Mouse (Mus musculus) heart, embryonic 15.5 days (tissue): ENCODE results near the gene Osbpl3. TPM values are rescaled to one million over a fixed set of nuclear protein-coding genes. Genes with fewer than 3 reads are reported as not detected.
"Not testable (repeated sequence)": the region's sequence is repeated elsewhere in the genome, so short reads cannot be mapped to it uniquely, and the experiment has no call there.

Source experiments
- ATAC-seq: fragments of 200-750 bp; cut with Nextera tagmentation; replicated peaks from 2 replicates; pipeline ENCODE4 v1.8.0; 2017; ENCODE audit warnings: low read depth, moderate TSS enrichment; ENCODE audit not compliant: insufficient number of reproducible peaks, insufficient read depth, low FRiP score
- H3K27ac ChIP-seq: fragments of 300-500 bp; sonication (generic); 2 replicates; pipeline ENCODE4 v1.5.1; 2015; ENCODE audit warnings: mild to moderate bottlenecking, inconsistent platforms
- H3K27me3 ChIP-seq: fragments of 300-500 bp; sonication (generic); 2 replicates; pipeline ENCODE4 v1.6.1; 2015; ENCODE audit warnings: inconsistent platforms
- H3K36me3 ChIP-seq: fragments of 300-500 bp; sonication (generic); 2 replicates; pipeline ENCODE4 v1.6.1; 2015; ENCODE audit warnings: mild to moderate bottlenecking, inconsistent platforms
- H3K4me1 ChIP-seq: fragments of 300-500 bp; sonication (generic); replicated peaks from 2 replicates; pipeline ENCODE4 v1.6.1; 2015; ENCODE audit warnings: inconsistent platforms
- H3K4me2 ChIP-seq: fragments of 300-500 bp; sonication (generic); 2 replicates; pipeline ENCODE4 v1.6.1; 2015; ENCODE audit warnings: inconsistent platforms, mild to moderate bottlenecking, moderate library complexity
- H3K4me3 ChIP-seq: fragments of 300-500 bp; sonication (generic); 2 replicates; pipeline ENCODE4 v1.5.1; 2015; ENCODE audit warnings: mild to moderate bottlenecking, inconsistent platforms
- H3K9ac ChIP-seq: fragments of 300-500 bp; sonication (generic); 2 replicates; pipeline ENCODE4 v1.6.1; 2015; ENCODE audit warnings: mild to moderate bottlenecking, inconsistent platforms
- H3K9me3 ChIP-seq: fragments of 300-500 bp; sonication (generic); replicated peaks from 2 replicates; pipeline ENCODE4 v1.6.1; 2016; ENCODE audit warnings: inconsistent platforms
- WGBS: fragments of 180-500 bp; shearing (Covaris S2); methylation state at CpG from one replicate; pipeline ENCODE4 v1.1.7; 2015; ENCODE audit warnings: mixed read lengths; 5-methylcytosine and 5-hydroxymethylcytosine counted together
- polyA plus RNA-seq: library from polyadenylated mRNA; unstranded; fragments of >200 nt; fragmentation: Nextera tagmentation; extraction: Ambion mirVana; gene quantifications from 2 replicates; pipeline ENCODE4 v1.2.1, GENCODE M21; 2015

Osbpl3 gene
- polyA plus RNA-seq, 1 experiment from 2014 or later: 15.8 TPM

DNA sequence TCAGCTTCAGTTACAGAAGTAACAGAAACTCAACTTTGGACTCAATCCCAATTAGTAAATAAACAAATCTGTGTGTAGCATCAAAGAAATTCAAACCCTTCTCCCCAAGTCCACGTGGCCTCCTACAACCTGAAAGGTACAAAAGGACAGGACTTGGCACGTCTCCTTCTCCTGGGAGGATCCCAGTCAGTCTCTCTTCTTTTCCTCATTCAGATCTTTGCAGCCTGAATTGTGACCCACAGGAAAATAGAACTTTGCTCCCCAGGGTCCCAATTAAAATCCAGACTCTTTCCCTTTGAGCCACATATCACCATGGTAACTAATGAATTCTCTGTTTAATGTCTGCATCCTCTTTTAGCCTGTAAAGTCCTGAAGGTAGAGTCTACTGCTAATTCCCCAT is 10.4 kb downstream of the Osbpl3 start:
- WGBS: 79% methylated on average over 2 of the region's 2 CpGs
- no peaks in the 10 kb centered on the region for H3K9me3 ChIP-seq
- H3K4me2 ChIP-seq: no peak overlapping the region
- no peak for ATAC-seq
- H3K4me1 ChIP-seq: peaks cover 21% of the 10 kb centered on the region; the same call in 1 of the 2 replicates
- no peaks in the 10 kb centered on the region for H3K27me3 ChIP-seq
- no peak overlapping the region for H3K9ac ChIP-seq
- no peaks in the 10 kb centered on the region for H3K36me3 ChIP-seq
- no peak overlapping the region for H3K4me3 ChIP-seq
- H3K27ac ChIP-seq: no peak overlapping the region

DNA sequence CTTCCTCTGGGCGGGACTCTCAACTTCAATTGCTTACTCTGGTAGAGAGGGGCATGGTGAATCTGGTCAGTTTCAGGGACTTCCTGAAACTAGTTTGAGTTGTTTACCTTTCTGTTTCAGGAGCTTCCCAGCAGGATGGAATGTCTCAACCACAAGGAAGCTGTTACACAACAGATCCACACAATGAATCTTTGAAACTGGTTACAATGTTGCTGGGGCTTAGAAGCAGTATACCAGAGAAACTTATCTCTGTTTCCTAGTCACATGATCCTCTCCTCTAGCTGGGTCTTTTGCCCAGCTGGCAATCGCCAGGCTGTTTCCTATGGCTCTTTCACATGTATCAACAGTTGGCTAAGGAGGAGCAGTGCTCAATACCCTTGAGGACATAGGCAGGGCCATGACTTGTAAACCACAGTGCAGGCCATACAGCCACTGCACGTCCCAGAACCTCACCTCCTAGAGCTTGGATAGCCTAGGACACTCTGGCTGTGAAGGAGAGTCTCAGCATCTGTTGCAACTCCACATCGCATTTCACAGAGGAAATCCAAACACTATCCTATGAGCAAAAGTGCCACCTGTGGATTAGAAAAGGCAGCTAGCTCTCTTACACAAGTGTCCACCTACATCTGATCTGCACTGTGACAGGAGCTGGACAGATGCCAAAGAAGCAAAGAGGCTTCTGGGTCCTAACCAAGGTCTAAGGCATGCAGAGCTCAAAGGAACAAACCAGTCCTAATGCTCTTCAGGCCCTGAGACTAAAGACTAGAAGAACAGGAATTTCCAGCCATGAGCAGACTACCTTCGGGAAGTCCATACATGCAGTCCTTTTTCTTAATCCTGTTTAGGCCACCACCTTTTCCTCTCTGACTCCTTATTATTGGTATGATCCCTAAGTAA is 14.8 kb downstream of the Osbpl3 start:
- WGBS: 81% methylated on average over 5 of the region's 5 CpGs
- H3K27me3 ChIP-seq: no peaks in the 10 kb centered on the region
- H3K36me3 ChIP-seq: no peaks in the 10 kb centered on the region
- ATAC-seq: no peak
- peaks cover 29% of the 10 kb centered on the region; the same call in 1 of the 2 replicates for H3K4me1 ChIP-seq
- H3K9me3 ChIP-seq: no peaks in the 10 kb centered on the region
- 0 out of 2 replicates have a peak overlapping the region, but pooled peaks have one; percentile 7 for H3K27ac ChIP-seq
- H3K4me3 ChIP-seq: no peak overlapping the region
- H3K4me2 ChIP-seq: no peak overlapping the region
- H3K9ac ChIP-seq: no peak overlapping the region

DNA sequence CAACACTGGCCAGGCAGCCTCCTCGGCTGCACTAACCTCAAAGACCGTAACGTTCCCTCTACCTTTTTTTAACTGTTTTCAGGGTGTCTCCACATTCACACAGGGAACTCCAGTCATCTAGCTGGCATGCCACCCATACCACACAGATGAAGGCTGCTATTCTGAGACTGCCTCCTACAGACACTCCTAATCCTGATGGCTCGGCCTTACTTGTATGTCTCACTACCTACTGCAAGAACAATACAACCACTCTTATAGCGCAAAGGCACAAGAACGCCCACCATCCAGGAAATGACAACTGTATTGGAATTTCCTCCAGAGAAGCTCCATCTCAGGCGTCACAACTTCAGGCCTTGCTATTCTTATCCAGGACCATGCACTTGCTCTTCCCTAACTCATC is 15.8 kb downstream of the Osbpl3 start:
- H3K9ac ChIP-seq: no peak overlapping the region
- no peak overlapping the region for H3K27ac ChIP-seq
- no peak overlapping the region for H3K4me3 ChIP-seq
- no peaks in the 10 kb centered on the region for H3K27me3 ChIP-seq
- 83% methylated on average over 7 of the region's 7 CpGs for WGBS
- no peak overlapping the region for H3K4me2 ChIP-seq
- peaks cover 29% of the 10 kb centered on the region; the same call in 1 of the 2 replicates for H3K4me1 ChIP-seq
- ATAC-seq: no peak
- no peaks in the 10 kb centered on the region for H3K9me3 ChIP-seq
- H3K36me3 ChIP-seq: no peaks in the 10 kb centered on the region

DNA sequence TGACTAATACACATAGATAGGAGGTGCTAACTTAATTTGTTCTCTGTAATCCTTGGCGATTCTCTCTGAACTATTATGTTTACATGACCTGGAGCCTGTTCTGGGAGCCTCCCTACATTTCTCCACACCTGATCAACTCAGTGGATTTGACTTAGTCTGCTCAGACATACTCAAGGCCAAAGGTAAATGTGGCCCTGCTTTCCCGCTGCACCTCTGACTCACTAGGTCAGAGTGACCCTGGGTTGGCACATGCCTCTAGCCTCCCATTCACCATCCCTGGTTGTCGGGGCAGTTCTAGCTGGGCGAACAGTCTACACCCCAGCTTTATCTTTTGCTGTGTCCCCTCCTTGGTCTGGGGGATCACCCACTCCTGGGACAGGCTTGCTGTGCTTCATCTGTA is 17.1 kb downstream of the Osbpl3 start:
- H3K27me3 ChIP-seq, H3K9ac ChIP-seq, H3K4me2 ChIP-seq, H3K27ac ChIP-seq, H3K36me3 ChIP-seq, H3K4me3 ChIP-seq, ATAC-seq, H3K9me3 ChIP-seq: not testable (repeated sequence)
- H3K4me1 ChIP-seq: peaks cover 29% of the 10 kb centered on the region; the same call in 1 of the 2 replicates
- WGBS: 89% methylated on average over 4 of the region's 4 CpGs

DNA sequence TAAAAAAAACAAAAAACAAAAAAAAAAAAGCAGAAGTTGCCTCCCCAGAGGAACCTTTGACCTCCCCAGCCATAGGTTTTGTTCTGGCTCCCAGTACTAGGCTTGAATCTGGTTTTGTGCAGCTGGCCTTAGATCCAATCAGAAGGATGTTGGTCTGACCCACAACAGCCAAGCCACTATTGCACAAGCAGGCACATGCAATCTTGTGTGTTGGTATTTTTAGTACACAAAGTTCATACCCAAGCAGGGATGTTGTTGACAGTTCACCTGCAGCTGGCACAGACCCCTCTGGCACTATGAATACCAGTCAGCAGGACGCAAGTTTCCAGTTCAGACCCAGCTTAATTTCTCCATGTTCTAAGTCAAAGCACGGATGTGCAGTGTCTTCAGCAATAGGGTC is 18.2 kb downstream of the Osbpl3 start:
- Histone ChIP-seq H3K27me3 (no peaks in the 10 kb centered on the region), H3K27ac (no peak overlapping the region), H3K4me3 (no peak overlapping the region), H3K4me1 (peaks cover 27% of the 10 kb centered on the region; the same call in 1 of the 2 replicates), H3K4me2 (no peak overlapping the region), H3K9ac (no peak overlapping the region), H3K36me3 (no peaks in the 10 kb centered on the region), H3K9me3 (no peaks in the 10 kb centered on the region)
- ATAC-seq: no peak
- 83% methylated on average over 2 of the region's 2 CpGs for WGBS

DNA sequence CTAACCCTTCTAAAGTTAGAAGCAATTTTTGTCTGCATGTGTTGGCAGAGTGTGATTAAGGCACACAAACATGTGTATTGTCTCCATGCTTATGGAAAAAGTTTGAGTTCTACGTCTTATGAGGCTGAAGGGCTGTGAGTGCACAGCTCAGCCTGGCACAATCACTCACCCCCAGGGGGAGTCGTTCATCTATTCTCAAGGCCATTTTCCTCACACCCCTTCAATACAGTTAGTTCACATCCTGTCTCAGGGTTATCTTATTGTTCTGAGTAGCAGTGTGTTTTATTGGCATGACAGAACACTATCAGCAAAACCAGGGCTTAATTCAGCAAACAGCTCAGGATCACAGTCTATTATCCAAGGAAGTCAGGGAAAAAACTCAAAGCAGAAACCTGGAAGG is 19.3 kb downstream of the Osbpl3 start:
- WGBS: 58% methylated on average over 2 of the region's 2 CpGs

DNA sequence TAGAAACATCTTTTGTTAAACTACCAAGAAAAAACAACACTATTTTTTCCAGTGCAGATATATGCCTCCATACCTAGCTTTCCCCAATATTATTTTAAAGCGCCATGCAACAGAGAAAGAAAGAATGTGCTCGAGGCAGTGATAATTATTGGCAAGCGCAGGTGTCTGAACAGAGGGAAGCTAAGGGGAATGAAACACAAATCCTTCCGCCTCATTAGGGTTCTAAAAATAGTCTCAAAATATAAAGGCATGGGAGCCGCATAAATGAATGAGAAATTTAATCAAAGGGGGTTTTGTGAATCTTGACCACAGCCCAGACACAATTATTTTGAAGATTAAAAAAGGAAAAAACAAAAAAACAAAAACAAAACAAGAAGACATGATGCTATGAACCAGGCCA is 23.5 kb downstream of the Osbpl3 start:
- no peaks in the 10 kb centered on the region for H3K9me3 ChIP-seq
- no peak overlapping the region for H3K9ac ChIP-seq
- no peaks in the 10 kb centered on the region for H3K27me3 ChIP-seq
- peaks cover 12% of the 10 kb centered on the region; the same call in 1 of the 2 replicates for H3K4me1 ChIP-seq
- H3K4me3 ChIP-seq: no peak overlapping the region
- H3K4me2 ChIP-seq: no peak overlapping the region
- H3K36me3 ChIP-seq: no peaks in the 10 kb centered on the region
- H3K27ac ChIP-seq: no peak overlapping the region
- no peak for ATAC-seq
- 42% methylated on average over 5 of the region's 5 CpGs for WGBS

More for the DNA sequence above, 19.3 kb downstream of the Osbpl3 start:
- Histone ChIP-seq H3K9ac (no peak overlapping the region), H3K27ac (peak overlapping the region; percentile 11; the same call in 1 of the 2 replicates), H3K4me2 (no peak overlapping the region), H3K9me3 (no peaks in the 10 kb centered on the region), H3K27me3 (no peaks in the 10 kb centered on the region), H3K36me3 (no peaks in the 10 kb centered on the region), H3K4me3 (no peak overlapping the region), H3K4me1 (peaks cover 22% of the 10 kb centered on the region; the same call in 1 of the 2 replicates)
- ATAC-seq: no peak

DNA sequence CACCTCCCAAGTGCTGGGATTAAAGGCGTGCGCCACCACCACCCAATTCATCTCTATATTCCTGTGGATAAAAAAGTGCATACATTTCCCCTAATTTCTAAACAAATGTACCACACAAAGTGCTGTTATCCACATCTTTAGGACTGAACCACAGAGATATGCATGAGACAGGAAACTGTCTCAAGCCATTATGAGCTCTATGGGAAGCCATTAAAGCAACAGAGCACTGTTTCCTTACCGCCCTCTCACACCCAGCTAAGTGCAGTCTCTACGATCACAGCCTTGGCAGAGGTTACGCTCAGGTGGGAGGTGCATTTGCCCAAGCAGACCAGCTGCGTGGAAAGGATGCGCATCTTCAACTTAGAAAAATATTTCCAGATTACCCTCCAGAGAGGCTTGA is 26.7 kb downstream of the Osbpl3 start:
- H3K9me3 ChIP-seq: no peaks in the 10 kb centered on the region
- H3K4me1 ChIP-seq: 0 out of 2 replicates have a peak, but pooled peaks cover 10% of the 10 kb centered on the region
- H3K4me2 ChIP-seq: no peak overlapping the region
- H3K4me3 ChIP-seq: no peak overlapping the region
- no peak overlapping the region for H3K27ac ChIP-seq
- H3K36me3 ChIP-seq: no peaks in the 10 kb centered on the region
- no peaks in the 10 kb centered on the region for H3K27me3 ChIP-seq
- no peak overlapping the region for H3K9ac ChIP-seq
- WGBS: 91% methylated on average over 7 of the region's 7 CpGs
- no peak for ATAC-seq

DNA sequence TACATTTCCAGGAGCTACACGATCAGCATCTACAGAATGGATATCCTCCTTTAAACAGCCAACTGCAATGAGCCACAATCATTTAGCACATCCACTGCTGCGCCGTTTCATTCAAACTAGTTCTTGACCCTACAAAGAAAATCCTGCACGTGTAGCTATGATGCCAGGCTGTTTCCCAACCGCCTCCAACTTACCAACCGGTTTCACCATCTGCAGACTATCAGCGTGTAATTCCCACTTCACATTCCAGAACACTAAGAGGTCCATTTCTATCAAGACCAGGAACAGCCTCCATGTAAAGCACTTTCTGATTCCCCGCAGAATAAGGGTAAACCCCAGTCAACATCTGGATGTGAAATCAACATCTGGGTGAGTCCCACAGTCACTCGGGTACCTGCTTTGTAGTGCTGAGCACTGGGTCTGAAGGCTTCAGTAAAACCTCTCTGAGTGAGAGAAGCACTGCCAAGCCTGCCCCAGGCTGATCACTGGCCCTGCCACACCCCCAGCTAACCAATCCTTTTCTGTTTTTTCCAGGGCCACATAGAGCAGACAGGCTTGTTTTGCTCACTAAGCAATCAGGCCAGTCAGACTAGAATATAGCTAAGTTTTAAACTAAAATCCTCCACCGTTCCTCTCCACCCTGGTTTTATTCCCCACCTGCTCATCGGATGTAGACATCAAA is 28.8 kb downstream of the Osbpl3 start:
- H3K27ac ChIP-seq: no peak overlapping the region
- H3K27me3 ChIP-seq: no peaks in the 10 kb centered on the region
- H3K9me3 ChIP-seq: no peaks in the 10 kb centered on the region
- no peak overlapping the region for H3K4me3 ChIP-seq
- ATAC-seq: no peak
- no peak overlapping the region for H3K4me2 ChIP-seq
- 79% methylated on average over 11 of the region's 11 CpGs for WGBS
- H3K9ac ChIP-seq: no peak overlapping the region
- H3K4me1 ChIP-seq: 0 out of 2 replicates have a peak, but pooled peaks cover 3% of the 10 kb centered on the region
- H3K36me3 ChIP-seq: no peaks in the 10 kb centered on the region

DNA sequence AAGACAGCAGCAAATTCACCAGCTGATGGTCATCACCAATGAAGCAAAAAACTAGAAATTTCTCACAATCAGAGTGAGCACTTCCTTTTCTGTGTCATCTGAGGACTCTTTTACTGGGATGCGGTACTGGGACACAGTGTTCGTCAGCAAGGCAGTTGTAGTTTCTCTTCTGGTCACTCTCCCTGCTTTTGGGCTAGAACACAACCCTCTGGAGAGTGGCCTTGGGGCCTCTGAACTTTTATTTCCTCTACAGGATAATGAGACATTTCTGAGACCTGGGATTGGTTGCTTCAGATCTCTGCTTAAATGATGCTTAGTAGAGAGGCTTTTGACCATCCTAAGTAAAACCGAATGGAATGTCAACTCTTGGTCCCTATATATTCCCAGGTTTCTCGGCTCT is 29.4 kb downstream of the Osbpl3 start:
- WGBS: 88% methylated on average over 4 of the region's 4 CpGs
- Histone ChIP-seq H3K9me3 (no peaks in the 10 kb centered on the region), H3K4me2 (no peak overlapping the region), H3K9ac (no peak overlapping the region), H3K27me3 (no peaks in the 10 kb centered on the region), H3K4me1 (0 out of 2 replicates have a peak, but pooled peaks cover 3% of the 10 kb centered on the region), H3K27ac (no peak overlapping the region), H3K4me3 (no peak overlapping the region), H3K36me3 (no peaks in the 10 kb centered on the region)
- ATAC-seq: no peak

DNA sequence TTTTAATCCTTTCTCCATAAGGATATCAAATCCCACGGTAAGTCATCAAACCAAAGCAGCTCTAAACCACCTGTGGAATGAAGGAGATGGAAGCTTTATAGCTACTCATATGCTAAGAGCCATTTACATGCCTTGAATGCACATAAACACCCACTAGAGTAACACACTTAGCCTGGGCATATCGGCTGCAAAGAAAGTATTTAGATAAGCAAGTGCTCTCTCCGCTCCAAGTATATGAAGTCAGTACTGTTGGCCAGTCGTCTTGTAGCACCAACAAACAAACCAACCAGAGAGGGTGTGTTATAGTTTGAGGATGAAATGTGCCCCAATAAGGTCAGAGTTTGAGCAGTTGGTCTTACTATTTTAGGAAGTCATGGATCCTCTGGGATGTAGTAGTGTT is 31.7 kb downstream of the Osbpl3 start:
- no peak for ATAC-seq
- WGBS: 56% methylated on average over 4 of the region's 4 CpGs

More for the DNA sequence above, 31.7 kb downstream of the Osbpl3 start:
- H3K27ac ChIP-seq: no peak overlapping the region
- H3K4me1 ChIP-seq: 0 out of 2 replicates have a peak, but pooled peaks cover 10% of the 10 kb centered on the region
- no peak overlapping the region for H3K9ac ChIP-seq
- no peaks in the 10 kb centered on the region for H3K9me3 ChIP-seq
- no peaks in the 10 kb centered on the region for H3K27me3 ChIP-seq
- H3K4me2 ChIP-seq: no peak overlapping the region
- H3K36me3 ChIP-seq: no peaks in the 10 kb centered on the region
- H3K4me3 ChIP-seq: no peak overlapping the region
